Mouse (Mus musculus): ENCODE measurements around the gene Gm17482. TPM values are rescaled to one million over a fixed set of nuclear protein-coding genes. Genes with fewer than 3 reads are reported as not detected.
A peak's percentile ranks its signal among the peaks of the same experiment; 100 is the strongest.

The Gm17482 gene
- polyA plus RNA-seq, 1 experiment from 2014 or later = not detected

- peaks cover 6 to 7% of the 10 kb centered on the region in 2 experiments; a peak in 3 of 4 replicates for H3K4me1 ChIP-seq (ENCODE audit: control insufficient read depth in 2 of 2, insufficient read depth in 2 of 2, low read length in 2 of 2)
- no peak; the same call in 1 of the 2 replicates for ATAC-seq (ENCODE audit: insufficient number of reproducible peaks, insufficient read depth, low FRiP score, low read depth)
- H3K9me3 ChIP-seq (ENCODE audit: control insufficient read depth, low read length) = no peaks in the 10 kb centered on the region
- no peak overlapping the region for H3K27ac ChIP-seq (replicated peaks in 1 of 2; ENCODE audit: control insufficient read depth in 1 of 2, insufficient read depth in 1 of 2, low read depth in 2 of 2, low read length in 2 of 2)
- peak overlapping the region in 1 of 2 experiments; percentile 12; a peak in 1 of 4 replicates for H3K4me3 ChIP-seq (ENCODE audit: control insufficient read depth in 1 of 2, insufficient read depth in 1 of 2, low read depth in 1 of 2, low read length in 2 of 2)
- WGBS = 1% methylated on average over 13 of the region's 13 CpGs
- no peak overlapping the region for H3K9ac ChIP-seq (ENCODE audit: low read length)
- peaks cover 83% of the 10 kb centered on the region for H3K27me3 ChIP-seq (ENCODE audit: control insufficient read depth, insufficient read depth, low read length)
- no peaks in the 10 kb centered on the region for H3K36me3 ChIP-seq (ENCODE audit: control insufficient read depth, insufficient read depth, low read length)
- H3K4me2 ChIP-seq (ENCODE audit: low read length) = peak overlapping the region; percentile 56
These were observed 24.4 kb downstream of the Gm17482 start for GRCm38 (mm10) chr6:115251531-115251985.

- Histone ChIP-seq H3K4me1 (ENCODE audit: control insufficient read depth in 2 of 2, insufficient read depth in 2 of 2, low read length in 2 of 2) (peaks cover 6 to 7% of the 10 kb centered on the region in 2 experiments; a peak in 3 of 4 replicates), H3K9me3 (ENCODE audit: control insufficient read depth, low read length) (no peaks in the 10 kb centered on the region), H3K9ac (ENCODE audit: low read length) (no peak within 1 kb of the TSS), H3K4me3 (ENCODE audit: control insufficient read depth in 1 of 2, insufficient read depth in 1 of 2, low read depth in 1 of 2, low read length in 2 of 2) (peak within 1 kb of the TSS in 1 of 2 experiments; percentile 12; a peak in 1 of 4 replicates), H3K27me3 (ENCODE audit: control insufficient read depth, insufficient read depth, low read length) (peaks cover 79% of the 10 kb centered on the region), H3K36me3 (ENCODE audit: control insufficient read depth, insufficient read depth, low read length) (no peaks in the 10 kb centered on the region), H3K4me2 (ENCODE audit: low read length) (peak within 1 kb of the TSS; percentile 56), H3K27ac (replicated peaks in 1 of 2; ENCODE audit: control insufficient read depth in 1 of 2, insufficient read depth in 1 of 2, low read depth in 2 of 2, low read length in 2 of 2) (no peak within 1 kb of the TSS)
- no peak for ATAC-seq (ENCODE audit: insufficient number of reproducible peaks, insufficient read depth, low FRiP score, low read depth)
- 34% methylated on average over 7 of the region's 10 CpGs for WGBS
These were observed 25.1 kb downstream of the Gm17482 start, which contains the start of gene Timp4 for GRCm38 (mm10) chr6:115252099-115252873. Gene Timp4, minus strand, starts transcription at chr6:115252205.

GRCm38 (mm10) chr6:115255171-115255570 lies 28.0 kb downstream of the Gm17482 start:
- no peak overlapping the region for H3K9ac ChIP-seq (ENCODE audit: low read length)
- 76% methylated on average over 3 of the region's 3 CpGs for WGBS
- H3K36me3 ChIP-seq (ENCODE audit: control insufficient read depth, insufficient read depth, low read length) = no peaks in the 10 kb centered on the region
- no peak for ATAC-seq (ENCODE audit: insufficient number of reproducible peaks, insufficient read depth, low FRiP score, low read depth)
- H3K4me1 ChIP-seq (ENCODE audit: control insufficient read depth in 2 of 2, insufficient read depth in 2 of 2, low read length in 2 of 2) = peaks cover 6 to 7% of the 10 kb centered on the region in 2 experiments; a peak in 3 of 4 replicates
- H3K27me3 ChIP-seq (ENCODE audit: control insufficient read depth, insufficient read depth, low read length) = peaks cover 63% of the 10 kb centered on the region
- H3K9me3 ChIP-seq (ENCODE audit: control insufficient read depth, low read length) = no peaks in the 10 kb centered on the region
- no peak overlapping the region for H3K27ac ChIP-seq (replicated peaks in 1 of 2; ENCODE audit: control insufficient read depth in 1 of 2, insufficient read depth in 1 of 2, low read depth in 2 of 2, low read length in 2 of 2)
- H3K4me2 ChIP-seq (ENCODE audit: low read length) = no peak overlapping the region
- H3K4me3 ChIP-seq (ENCODE audit: control insufficient read depth in 1 of 2, insufficient read depth in 1 of 2, low read depth in 1 of 2, low read length in 2 of 2) = no peak overlapping the region

GRCm38 (mm10) chr6:115260507-115260906 lies 33.4 kb downstream of the Gm17482 start:
- 0 out of 4 replicates have a peak, but pooled peaks cover 0 to 4% of the 10 kb centered on the region in 2 experiments for H3K4me1 ChIP-seq (ENCODE audit: control insufficient read depth in 2 of 2, insufficient read depth in 2 of 2, low read length in 2 of 2)
- whole genome bisulfite sequencing = 50% methylated on average over 3 of the region's 3 CpGs
- H3K4me2 ChIP-seq (ENCODE audit: low read length) = no peak overlapping the region
- H3K27me3 ChIP-seq (ENCODE audit: control insufficient read depth, insufficient read depth, low read length) = peaks cover 48% of the 10 kb centered on the region
- ATAC-seq (ENCODE audit: insufficient number of reproducible peaks, insufficient read depth, low FRiP score, low read depth) = no peak
- H3K36me3 ChIP-seq (ENCODE audit: control insufficient read depth, insufficient read depth, low read length) = no peaks in the 10 kb centered on the region
- no peak overlapping the region for H3K9ac ChIP-seq (ENCODE audit: low read length)
- no peaks in the 10 kb centered on the region for H3K9me3 ChIP-seq (ENCODE audit: control insufficient read depth, low read length)
- H3K4me3 ChIP-seq (ENCODE audit: control insufficient read depth in 1 of 2, insufficient read depth in 1 of 2, low read depth in 1 of 2, low read length in 2 of 2) = no peak overlapping the region
- H3K27ac ChIP-seq (replicated peaks in 1 of 2; ENCODE audit: control insufficient read depth in 1 of 2, insufficient read depth in 1 of 2, low read depth in 2 of 2, low read length in 2 of 2) = no peak overlapping the region

GRCm38 (mm10) chr6:115266791-115267190 lies 39.6 kb downstream of the Gm17482 start:
- no peak overlapping the region for H3K9ac ChIP-seq (ENCODE audit: low read length)
- H3K4me2 ChIP-seq (ENCODE audit: low read length) = no peak overlapping the region
- H3K36me3 ChIP-seq (ENCODE audit: control insufficient read depth, insufficient read depth, low read length) = no peaks in the 10 kb centered on the region
- no peak for ATAC-seq (ENCODE audit: insufficient number of reproducible peaks, insufficient read depth, low FRiP score, low read depth)
- WGBS = 78% methylated on average over 5 of the region's 5 CpGs
- H3K27ac ChIP-seq (replicated peaks in 1 of 2; ENCODE audit: control insufficient read depth in 1 of 2, insufficient read depth in 1 of 2, low read depth in 2 of 2, low read length in 2 of 2) = no peak overlapping the region
- H3K4me3 ChIP-seq (ENCODE audit: control insufficient read depth in 1 of 2, insufficient read depth in 1 of 2, low read depth in 1 of 2, low read length in 2 of 2) = no peak overlapping the region
- H3K9me3 ChIP-seq (ENCODE audit: control insufficient read depth, low read length) = no peaks in the 10 kb centered on the region
- peaks cover 11 to 17% of the 10 kb centered on the region in 2 experiments; a peak in 3 of 4 replicates for H3K4me1 ChIP-seq (ENCODE audit: control insufficient read depth in 2 of 2, insufficient read depth in 2 of 2, low read length in 2 of 2)
- peaks cover 71% of the 10 kb centered on the region for H3K27me3 ChIP-seq (ENCODE audit: control insufficient read depth, insufficient read depth, low read length)

GRCm38 (mm10) chr6:115267916-115268315 lies 40.8 kb downstream of the Gm17482 start:
- Histone ChIP-seq H3K4me2 (ENCODE audit: low read length) (no peak overlapping the region), H3K27ac (replicated peaks in 1 of 2; ENCODE audit: control insufficient read depth in 1 of 2, insufficient read depth in 1 of 2, low read depth in 2 of 2, low read length in 2 of 2) (no peak overlapping the region), H3K4me1 (ENCODE audit: control insufficient read depth in 2 of 2, insufficient read depth in 2 of 2, low read length in 2 of 2) (peaks cover 15 to 23% of the 10 kb centered on the region in 2 experiments; a peak in 3 of 4 replicates), H3K9me3 (ENCODE audit: control insufficient read depth, low read length) (no peaks in the 10 kb centered on the region), H3K36me3 (ENCODE audit: control insufficient read depth, insufficient read depth, low read length) (no peaks in the 10 kb centered on the region), H3K9ac (ENCODE audit: low read length) (no peak overlapping the region), H3K27me3 (ENCODE audit: control insufficient read depth, insufficient read depth, low read length) (peaks cover 65% of the 10 kb centered on the region), H3K4me3 (ENCODE audit: control insufficient read depth in 1 of 2, insufficient read depth in 1 of 2, low read depth in 1 of 2, low read length in 2 of 2) (no peak overlapping the region)
- peak; percentile 50; the same call in 1 of the 2 replicates for ATAC-seq (ENCODE audit: insufficient number of reproducible peaks, insufficient read depth, low FRiP score, low read depth)
- WGBS = 39% methylated on average over 2 of the region's 2 CpGs

GRCm38 (mm10) chr6:115268551-115269385 lies 41.6 kb downstream of the Gm17482 start:
- H3K4me3 ChIP-seq (ENCODE audit: control insufficient read depth in 1 of 2, insufficient read depth in 1 of 2, low read depth in 1 of 2, low read length in 2 of 2) = no peak overlapping the region
- 83% methylated on average over 10 of the region's 10 CpGs for WGBS
- peaks cover 15 to 23% of the 10 kb centered on the region in 2 experiments; a peak in 3 of 4 replicates for H3K4me1 ChIP-seq (ENCODE audit: control insufficient read depth in 2 of 2, insufficient read depth in 2 of 2, low read length in 2 of 2)
- no peak overlapping the region for H3K27ac ChIP-seq (replicated peaks in 1 of 2; ENCODE audit: control insufficient read depth in 1 of 2, insufficient read depth in 1 of 2, low read depth in 2 of 2, low read length in 2 of 2)
- no peak overlapping the region for H3K4me2 ChIP-seq (ENCODE audit: low read length)
- H3K36me3 ChIP-seq (ENCODE audit: control insufficient read depth, insufficient read depth, low read length) = no peaks in the 10 kb centered on the region
- H3K9ac ChIP-seq (ENCODE audit: low read length) = no peak overlapping the region
- H3K27me3 ChIP-seq (ENCODE audit: control insufficient read depth, insufficient read depth, low read length) = peaks cover 56% of the 10 kb centered on the region
- ATAC-seq (ENCODE audit: insufficient number of reproducible peaks, insufficient read depth, low FRiP score, low read depth) = no peak
- H3K9me3 ChIP-seq (ENCODE audit: control insufficient read depth, low read length) = no peaks in the 10 kb centered on the region

Measured in heart, embryonic 14.5 days (tissue).